Mouse (Mus musculus) liver, embryonic 14.5 days (tissue): ENCODE results near the gene Sept11.

ENCODE experiments used
- CTCF ChIP-seq: IDR thresholded peaks from 2 replicates; pipeline ENCODE4 v1.5.1; 2016; ENCODE audit warnings: antibody characterized with exemption, low read depth, control low read depth
- EP300 ChIP-seq: IDR thresholded peaks from 2 replicates; pipeline ENCODE4 v1.6.1; 2016; ENCODE audit warnings: antibody characterized with exemption, low read depth

DNA sequence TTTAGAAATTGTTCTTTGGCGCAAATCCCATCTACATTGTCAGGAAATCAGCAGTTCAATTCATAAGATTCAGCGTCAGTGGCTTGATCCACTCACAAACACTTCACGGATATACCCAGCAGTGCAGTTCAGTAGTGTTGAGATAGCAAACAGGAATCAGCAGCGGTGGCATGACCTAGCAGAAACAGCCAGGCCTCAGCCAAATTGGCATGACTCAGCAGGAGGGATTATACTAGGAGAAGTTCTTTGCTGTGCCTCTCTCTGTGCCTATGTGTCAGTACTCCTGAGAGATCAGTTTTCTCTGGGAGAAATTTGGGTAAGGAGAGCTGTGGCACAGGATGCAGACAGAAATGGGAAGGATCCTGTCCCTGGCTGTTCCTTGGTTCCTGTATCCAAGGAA is 32.4 kb upstream of the Sept11 start:
- TF ChIP-seq EP300 (no peak), CTCF (no peak)
